ENCODE assay signal across 17 mouse cellular contexts in the genomic region with DNA sequence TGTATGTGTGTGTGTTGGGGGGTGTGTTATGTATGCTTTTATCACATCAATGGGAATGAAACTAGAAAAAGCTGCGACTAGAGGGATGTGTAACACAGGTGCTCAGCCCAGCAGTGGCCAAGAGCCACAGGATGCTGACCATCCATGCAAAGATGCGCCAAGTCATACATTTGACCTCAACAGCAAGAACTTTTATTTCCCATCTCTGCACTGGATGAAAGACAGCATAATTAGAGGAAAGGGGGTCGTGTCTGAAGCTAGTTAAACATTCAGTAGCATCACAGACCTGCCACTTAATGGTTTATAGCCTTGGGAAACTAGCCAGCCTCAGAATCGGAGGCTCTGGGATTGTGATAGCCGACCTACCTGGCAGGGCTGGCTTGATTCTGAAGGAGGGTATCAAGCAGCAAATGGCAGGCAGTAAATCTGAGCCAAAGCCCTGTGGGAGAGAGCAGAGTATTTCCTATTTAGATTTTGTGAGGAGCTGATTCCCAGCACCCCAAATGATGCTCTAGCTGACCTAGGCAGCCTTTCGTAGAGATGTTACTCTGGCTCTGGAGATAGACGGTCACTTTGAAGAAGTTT. TPM values are rescaled to one million over a fixed set of nuclear protein-coding genes. Genes with fewer than 3 reads are reported as not detected.
"Had no signal": no experiment of that assay in that cellular context is flagged by ENCODE, and none has a peak within 500 bp of the region (broad histone marks: within the 10 kb centered on the region; RNA-seq: fewer than 3 reads in every experiment).

No protein-coding gene starts in this region.

- DNase-seq: kidney, postnatal 25 days; layer of hippocampus, adult 9-11 months; layer of hippocampus, postnatal 36 days; left cerebral cortex, postnatal 4 days; liver; liver, embryonic 13.5 days; lung, embryonic 14.5 days; right cerebral cortex, adult 18-20 months; right cerebral cortex, postnatal 14 days; right cerebral cortex, postnatal 4 days; thymus, adult 2 months; thymus, postnatal 14 days; thymus, postnatal 4 days had no signal

RNA-seq across cellular contexts. Expression of gene 4930583I09Rik, which starts 1.9 kb away (rescaled TPM):
- total RNA-seq: layer of hippocampus, adult 2 months; layer of hippocampus, postnatal 36 days; left cerebral cortex, adult 2 months; left cerebral cortex, postnatal 14 days; left cerebral cortex, postnatal 4 days; megakaryocyte, adult 5-6 weeks had no signal
